Mouse (Mus musculus): ENCODE results near the gene Tmem108.

Tmem108 gene

GRCm38 (mm10) chr9:103591962-103592361 is 169.7 kb downstream of the Tmem108 start:
- DNase-seq (ENCODE audit: low spot score in 2 of 2) = no peak

- no peak for DNase-seq (ENCODE audit: low spot score in 2 of 2)
These were observed 170.8 kb downstream of the Tmem108 start for GRCm38 (mm10) chr9:103590801-103591200.

GRCm38 (mm10) chr9:103584865-103585264 is 176.8 kb downstream of the Tmem108 start:
- no peak for DNase-seq (ENCODE audit: low spot score in 2 of 2)

- DNase-seq (ENCODE audit: low spot score in 2 of 2) = no peak
These were observed 179.2 kb downstream of the Tmem108 start for GRCm38 (mm10) chr9:103582249-103582961.

GRCm38 (mm10) chr9:103580621-103581020 is 181.0 kb downstream of the Tmem108 start:
- DNase-seq (ENCODE audit: low spot score in 2 of 2) = no peak

GRCm38 (mm10) chr9:103580186-103580585 is 181.5 kb downstream of the Tmem108 start:
- DNase-seq (ENCODE audit: low spot score in 2 of 2) = no peak

GRCm38 (mm10) chr9:103579411-103580026 is 182.1 kb downstream of the Tmem108 start:
- DNase-seq (ENCODE audit: low spot score in 2 of 2) = no peak

GRCm38 (mm10) chr9:103577731-103578130 is 183.9 kb downstream of the Tmem108 start:
- no peak for DNase-seq (ENCODE audit: low spot score in 2 of 2)

GRCm38 (mm10) chr9:103577181-103577580 is 184.5 kb downstream of the Tmem108 start:
- no peak for DNase-seq (ENCODE audit: low spot score in 2 of 2)

- no peak for DNase-seq (ENCODE audit: low spot score in 2 of 2)
These were observed 185.7 kb downstream of the Tmem108 start for GRCm38 (mm10) chr9:103575901-103576300.

GRCm38 (mm10) chr9:103573994-103574750 is 187.5 kb downstream of the Tmem108 start:
- no peak for DNase-seq (ENCODE audit: low spot score in 2 of 2)

- DNase-seq (ENCODE audit: low spot score in 2 of 2) = no peak
These were observed 191.4 kb downstream of the Tmem108 start for GRCm38 (mm10) chr9:103570158-103570741.

GRCm38 (mm10) chr9:103568983-103569382 is 192.7 kb downstream of the Tmem108 start:
- no peak for DNase-seq (ENCODE audit: low spot score in 2 of 2)

- no peak for DNase-seq (ENCODE audit: low spot score in 2 of 2)
These were observed 196.5 kb downstream of the Tmem108 start for GRCm38 (mm10) chr9:103565186-103565585.

GRCm38 (mm10) chr9:103563864-103564610 is 197.6 kb downstream of the Tmem108 start:
- DNase-seq (ENCODE audit: low spot score in 2 of 2) = peak in 1 of 2 experiments; percentile 7

GRCm38 (mm10) chr9:103562063-103562462 is 199.6 kb downstream of the Tmem108 start:
- DNase-seq (ENCODE audit: low spot score in 2 of 2) = no peak

- DNase-seq (ENCODE audit: low spot score in 2 of 2) = no peak
These were observed 202.9 kb downstream of the Tmem108 start for GRCm38 (mm10) chr9:103558741-103559140.

GRCm38 (mm10) chr9:103558240-103558639 is 203.4 kb downstream of the Tmem108 start:
- no peak for DNase-seq (ENCODE audit: low spot score in 2 of 2)

- DNase-seq (ENCODE audit: low spot score in 2 of 2) = no peak
These were observed 204.6 kb downstream of the Tmem108 start for GRCm38 (mm10) chr9:103557085-103557484.

- DNase-seq (ENCODE audit: low spot score in 2 of 2) = no peak
These were observed 206.3 kb downstream of the Tmem108 start for GRCm38 (mm10) chr9:103555334-103555733.

GRCm38 (mm10) chr9:103550661-103551248 is 210.9 kb downstream of the Tmem108 start:
- no peak for DNase-seq (ENCODE audit: low spot score in 2 of 2)
